Comparison of ENCODE assay signal across 11 mouse cellular contexts in genomic region chr13:117334125-117334524, GRCm38 (mm10).
DNase-seq lines count a peak whose midpoint lies in the region; ATAC-seq and TF ChIP-seq lines count a peak whose summit lies in the region.
"Had no signal": no experiment of that assay in that cellular context is flagged by ENCODE, and none has a peak within 500 bp of the region (broad histone marks: within the 10 kb centered on the region; RNA-seq: fewer than 3 reads in every experiment).

No protein-coding gene starts in this region.

- TF ChIP-seq CTCF in gastrocnemius, adult 2 months (IDR thresholded peaks at IDR 0.05), result peak; percentile 53
- TF ChIP-seq CTCF in lung, postnatal 0 days (IDR thresholded peaks at IDR 0.05), result peak; percentile 52

- 14% methylated on average over 1 of the region's 1 CpGs for WGBS in lung, postnatal 0 days

- intact Hi-C loops in gastrocnemius, adult 2 months (cut with DNase I), result loop anchor here (5.0 kb wide), 1 partner anchor 893 kb away; no protein-coding TSS in a partner anchor

- no peak for TF ChIP-seq EP300 in lung, postnatal 0 days (IDR thresholded peaks at IDR 0.05)

- H3K4me3 ChIP-seq in gastrocnemius, adult 2 months, result no peak overlapping the region
- no peak overlapping the region for H3K4me3 ChIP-seq in lung, postnatal 0 days (ENCODE audit: low read depth, low read length)
- H3K4me3 ChIP-seq: heart, embryonic 10.5 days; limb, embryonic 13.5 days had no signal

- ATAC-seq in lung, postnatal 0 days, result no peak

- H3K9ac ChIP-seq in lung, postnatal 0 days (replicated peaks; ENCODE audit: low read depth), result no peak overlapping the region
- H3K9ac ChIP-seq: limb, embryonic 13.5 days had no signal

- no peaks in the 10 kb centered on the region for H3K4me1 ChIP-seq in lung, postnatal 0 days (ENCODE audit: insufficient read depth, low read depth, low read length)
- H3K4me1 ChIP-seq: heart, embryonic 10.5 days; limb, embryonic 13.5 days had no signal

- no peaks in the 10 kb centered on the region for H3K9me3 ChIP-seq in lung, postnatal 0 days (ENCODE audit: low read length)
- H3K9me3 ChIP-seq: heart, embryonic 10.5 days; limb, embryonic 13.5 days had no signal

- H3K4me2 ChIP-seq in lung, postnatal 0 days (replicated peaks; ENCODE audit: low read depth, low read length), result no peak overlapping the region
- H3K4me2 ChIP-seq: limb, embryonic 13.5 days had no signal

- DNase-seq in gastrocnemius, adult 2 months, result no peak
- DNase-seq in gastrocnemius, postnatal 10 days, result no peak
- DNase-seq in lung, postnatal 0 days (ENCODE audit: low spot score), result peak; percentile 47
- DNase-seq in lung, postnatal 36 days, result no peak
- peak; percentile 39 for DNase-seq in brain, adult 2 months (ENCODE audit: low read depth, low spot score)
- peak; percentile 11 for DNase-seq in naive thymus-derived CD4-positive, alpha-beta T cell, adult 2 months (ENCODE audit: low read depth)
- DNase-seq in spleen, postnatal 4 days (ENCODE audit: low spot score in 2 of 2), result no peak
- no peak for DNase-seq in kidney, postnatal 10 days
- DNase-seq: kidney, adult 9 months had no signal

- no peaks in the 10 kb centered on the region for H3K27me3 ChIP-seq in lung, postnatal 0 days (replicated peaks; ENCODE audit: insufficient read depth, low read length)
- H3K27me3 ChIP-seq: limb, embryonic 13.5 days had no signal

- H3K27ac ChIP-seq in gastrocnemius, adult 2 months, result no peak overlapping the region
- H3K27ac ChIP-seq in lung, postnatal 0 days (ENCODE audit: low read length), result no peak overlapping the region
- H3K27ac ChIP-seq: heart, embryonic 10.5 days; limb, embryonic 13.5 days had no signal

- H3K36me3 ChIP-seq in lung, postnatal 0 days (ENCODE audit: insufficient read depth, low read length), result no peaks in the 10 kb centered on the region
- H3K36me3 ChIP-seq: heart, embryonic 10.5 days; limb, embryonic 13.5 days had no signal

Comparison
In these comparisons a context has a peak if more than half of its experiments do, and no peak if none do; other contexts are left out.
1. DNase-seq: peak in lung, postnatal 0 days (single experiment), brain, adult 2 months (single experiment) and naive thymus-derived CD4-positive, alpha-beta T cell, adult 2 months (single experiment); none in gastrocnemius, adult 2 months (single experiment), gastrocnemius, postnatal 10 days (single experiment), lung, postnatal 36 days (single experiment), spleen, postnatal 4 days (0 of 2) and kidney, postnatal 10 days (single experiment).